Mouse (Mus musculus) heart, postnatal 0 days (tissue): ENCODE measurements around the gene Cd22.

ENCODE experiments used
- CTCF ChIP-seq: IDR thresholded peaks from 2 replicates; pipeline ENCODE4 v1.5.1; 2016; ENCODE audit warnings: antibody characterized with exemption, control low read depth, low read depth
- EP300 ChIP-seq: IDR thresholded peaks from 2 replicates; pipeline ENCODE4 v1.6.1; 2016; ENCODE audit warnings: antibody characterized with exemption, low read depth

GRCm38 (mm10) chr7:30873083-30873482 is 7.1 kb downstream of the Cd22 start:
- TF ChIP-seq EP300 (no peak), CTCF (peak; percentile 65)
